ENCODE assay signal across 15 mouse cellular contexts in the genomic region with DNA sequence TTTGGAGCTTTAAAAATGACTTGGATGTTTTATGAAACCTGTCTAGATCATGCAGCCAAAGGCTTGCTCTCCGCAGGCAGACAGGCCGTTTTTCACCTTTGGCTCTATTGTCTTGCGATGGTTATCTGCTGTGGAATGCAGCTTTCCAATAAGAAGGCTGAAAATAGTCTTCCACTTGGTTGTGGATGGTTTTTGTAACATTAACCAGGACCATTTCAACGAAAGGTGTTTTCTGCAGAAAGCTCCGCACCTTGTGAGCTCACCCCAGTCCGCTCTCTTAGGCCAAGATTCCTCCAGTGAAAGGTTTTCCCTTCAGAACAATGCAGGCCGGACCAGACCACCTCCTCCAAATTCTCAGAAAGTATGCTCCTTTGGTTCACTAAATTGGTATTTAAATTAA.
A peak's percentile ranks its signal among the peaks of the same experiment; 100 is the strongest.
DNase-seq lines count a peak whose midpoint lies in the region; ATAC-seq and TF ChIP-seq lines count a peak whose summit lies in the region.
"Had no signal": no experiment of that assay in that cellular context is flagged by ENCODE, and none has a peak within 500 bp of the region (broad histone marks: within the 10 kb centered on the region; RNA-seq: fewer than 3 reads in every experiment).

No protein-coding gene starts in this region.

- H3K4me3 ChIP-seq in midbrain, embryonic 10.5 days = peak overlapping the region; percentile 33; the same call in 1 of the 2 replicates
- no peak overlapping the region for H3K4me3 ChIP-seq in midbrain, postnatal 0 days (ENCODE audit: low read depth, low read length)
- H3K4me3 ChIP-seq in intestine, embryonic 14.5 days (ENCODE audit: low read depth, low read length) = peak overlapping the region; percentile 13; the same call in 1 of the 2 replicates
- H3K4me3 ChIP-seq in midbrain, embryonic 13.5 days (replicated peaks) = no peak overlapping the region
- H3K4me3 ChIP-seq in forebrain, embryonic 14.5 days (ENCODE audit: low read depth, low read length) = no peak overlapping the region
- H3K4me3 ChIP-seq: forebrain, embryonic 10.5 days; heart, embryonic 12.5 days had no signal

- ATAC-seq in midbrain, postnatal 0 days (ENCODE audit: low FRiP score) = no peak
- 0 out of 2 replicates have a peak, but pooled peaks have one; percentile 22 for ATAC-seq in intestine, embryonic 14.5 days (replicated peaks; ENCODE audit: low FRiP score, low TSS enrichment, low read depth)
- no peak for ATAC-seq in midbrain, embryonic 13.5 days
- no peak for ATAC-seq in forebrain, embryonic 14.5 days

- peak overlapping the region; percentile 81 for H3K27ac ChIP-seq in midbrain, embryonic 10.5 days (replicated peaks)
- no peak overlapping the region for H3K27ac ChIP-seq in midbrain, postnatal 0 days (ENCODE audit: low read depth, low read length)
- peak overlapping the region; percentile 83 for H3K27ac ChIP-seq in intestine, embryonic 14.5 days (ENCODE audit: low read depth)
- 0 out of 2 replicates have a peak overlapping the region, but pooled peaks have one; percentile 30 for H3K27ac ChIP-seq in midbrain, embryonic 13.5 days
- H3K27ac ChIP-seq in forebrain, embryonic 14.5 days (ENCODE audit: low read depth, low read length) = no peak overlapping the region
- H3K27ac ChIP-seq: forebrain, embryonic 10.5 days; liver, embryonic 14.5 days had no signal

- H3K27me3 ChIP-seq in midbrain, embryonic 10.5 days (ENCODE audit: low read depth, poor library complexity, severe bottlenecking) = peaks cover 3% of the 10 kb centered on the region; the same call in 1 of the 2 replicates
- no peaks in the 10 kb centered on the region for H3K27me3 ChIP-seq in midbrain, postnatal 0 days (ENCODE audit: insufficient read depth, low read length)
- no peaks in the 10 kb centered on the region for H3K27me3 ChIP-seq in intestine, embryonic 14.5 days (replicated peaks; ENCODE audit: control insufficient read depth, insufficient read depth, low read length)
- H3K27me3 ChIP-seq in midbrain, embryonic 13.5 days = no peaks in the 10 kb centered on the region
- H3K27me3 ChIP-seq in forebrain, embryonic 14.5 days (replicated peaks; ENCODE audit: control insufficient read depth, insufficient read depth, low read length) = no peaks in the 10 kb centered on the region
- H3K27me3 ChIP-seq: heart, embryonic 12.5 days had no signal

- H3K4me1 ChIP-seq in midbrain, embryonic 10.5 days = peaks cover 29% of the 10 kb centered on the region
- no peaks in the 10 kb centered on the region for H3K4me1 ChIP-seq in midbrain, postnatal 0 days (ENCODE audit: insufficient read depth, low read length)
- H3K4me1 ChIP-seq in intestine, embryonic 14.5 days (replicated peaks; ENCODE audit: control insufficient read depth, insufficient read depth, low read length) = peaks cover 12% of the 10 kb centered on the region
- H3K4me1 ChIP-seq in midbrain, embryonic 13.5 days (replicated peaks) = peaks cover 3% of the 10 kb centered on the region; the same call in 1 of the 2 replicates
- H3K4me1 ChIP-seq in forebrain, embryonic 14.5 days (ENCODE audit: control insufficient read depth, insufficient read depth, low read length) = no peaks in the 10 kb centered on the region
- H3K4me1 ChIP-seq: forebrain, embryonic 10.5 days; heart, embryonic 12.5 days had no signal

- H3K4me2 ChIP-seq in midbrain, postnatal 0 days (ENCODE audit: low read depth, low read length, poor library complexity, severe bottlenecking) = no peak overlapping the region
- peak overlapping the region; percentile 54 for H3K4me2 ChIP-seq in intestine, embryonic 14.5 days (ENCODE audit: low read length)
- peak overlapping the region; percentile 38 for H3K4me2 ChIP-seq in midbrain, embryonic 13.5 days (replicated peaks)
- no peak overlapping the region for H3K4me2 ChIP-seq in forebrain, embryonic 14.5 days (ENCODE audit: low read length)

- no peak for DNase-seq in midbrain, embryonic 10.5 days (ENCODE audit: low spot score)
- DNase-seq in midbrain, postnatal 0 days (ENCODE audit: low spot score) = no peak
- DNase-seq in intestine, embryonic 14.5 days (ENCODE audit: low spot score) = no peak
- no peak for DNase-seq in lung, postnatal 36 days
- DNase-seq in layer of hippocampus, postnatal 10 days (ENCODE audit: low spot score in 2 of 2) = no peak
- DNase-seq in thymus, postnatal 0 days (ENCODE audit: low spot score) = no peak
- no peak for DNase-seq in forebrain, embryonic 14.5 days (ENCODE audit: low spot score)
- DNase-seq: B cell, adult 2 months; cerebellum, adult 18-20 months; kidney, postnatal 25 days; lung, postnatal 4 days had no signal

- TF ChIP-seq CTCF in midbrain, postnatal 0 days (IDR thresholded peaks at IDR 0.05) = no peak

- H3K9me3 ChIP-seq in midbrain, embryonic 10.5 days (replicated peaks) = no peaks in the 10 kb centered on the region
- no peaks in the 10 kb centered on the region for H3K9me3 ChIP-seq in midbrain, postnatal 0 days (ENCODE audit: low read length)
- no peaks in the 10 kb centered on the region for H3K9me3 ChIP-seq in intestine, embryonic 14.5 days (ENCODE audit: control insufficient read depth, low read length)
- H3K9me3 ChIP-seq in midbrain, embryonic 13.5 days = no peaks in the 10 kb centered on the region
- no peaks in the 10 kb centered on the region for H3K9me3 ChIP-seq in forebrain, embryonic 14.5 days (replicated peaks; ENCODE audit: control insufficient read depth, low read length)
- H3K9me3 ChIP-seq: forebrain, embryonic 10.5 days; heart, embryonic 12.5 days had no signal

- H3K9ac ChIP-seq in midbrain, postnatal 0 days (replicated peaks; ENCODE audit: low read length, poor library complexity, severe bottlenecking) = no peak overlapping the region
- peak overlapping the region; percentile 59 for H3K9ac ChIP-seq in intestine, embryonic 14.5 days (ENCODE audit: low read length)
- peak overlapping the region; percentile 52; the same call in 1 of the 2 replicates for H3K9ac ChIP-seq in midbrain, embryonic 13.5 days (replicated peaks)
- H3K9ac ChIP-seq in forebrain, embryonic 14.5 days (ENCODE audit: low read length) = no peak overlapping the region
- H3K9ac ChIP-seq: heart, embryonic 12.5 days; liver, embryonic 14.5 days had no signal

- 45% methylated on average over 7 of the region's 7 CpGs for WGBS in midbrain, embryonic 10.5 days
- WGBS in midbrain, postnatal 0 days = 63% methylated on average over 7 of the region's 7 CpGs
- WGBS in intestine, embryonic 14.5 days = 38% methylated on average over 7 of the region's 7 CpGs
- WGBS in midbrain, embryonic 13.5 days = 42% methylated on average over 7 of the region's 7 CpGs
- 65% methylated on average over 7 of the region's 7 CpGs for WGBS in forebrain, embryonic 14.5 days

- H3K36me3 ChIP-seq in midbrain, embryonic 10.5 days = 0 out of 2 replicates have a peak, but pooled peaks cover 3% of the 10 kb centered on the region
- no peaks in the 10 kb centered on the region for H3K36me3 ChIP-seq in midbrain, postnatal 0 days (ENCODE audit: insufficient read depth, low read length)
- no peaks in the 10 kb centered on the region for H3K36me3 ChIP-seq in intestine, embryonic 14.5 days (ENCODE audit: control insufficient read depth, insufficient read depth, low read length)
- no peaks in the 10 kb centered on the region for H3K36me3 ChIP-seq in midbrain, embryonic 13.5 days
- H3K36me3 ChIP-seq in forebrain, embryonic 14.5 days (ENCODE audit: control insufficient read depth, insufficient read depth, low read length) = no peaks in the 10 kb centered on the region
- H3K36me3 ChIP-seq: forebrain, embryonic 10.5 days; heart, embryonic 12.5 days had no signal

Comparison
In these comparisons a context has a peak if more than half of its experiments do, and no peak if none do; other contexts are left out.
1. H3K27ac ChIP-seq: peak in midbrain, embryonic 10.5 days (single experiment), intestine, embryonic 14.5 days (single experiment) and midbrain, embryonic 13.5 days (single experiment); none in midbrain, postnatal 0 days (single experiment) and forebrain, embryonic 14.5 days (single experiment).
2. H3K4me3 ChIP-seq: peak in midbrain, embryonic 10.5 days (single experiment) and intestine, embryonic 14.5 days (single experiment); none in midbrain, postnatal 0 days (single experiment), midbrain, embryonic 13.5 days (single experiment) and forebrain, embryonic 14.5 days (single experiment).
3. H3K4me2 ChIP-seq: peak in intestine, embryonic 14.5 days (single experiment) and midbrain, embryonic 13.5 days (single experiment); none in midbrain, postnatal 0 days (single experiment) and forebrain, embryonic 14.5 days (single experiment).
4. H3K9ac ChIP-seq: peak in intestine, embryonic 14.5 days (single experiment) and midbrain, embryonic 13.5 days (single experiment); none in midbrain, postnatal 0 days (single experiment) and forebrain, embryonic 14.5 days (single experiment).